In the genomic region with DNA sequence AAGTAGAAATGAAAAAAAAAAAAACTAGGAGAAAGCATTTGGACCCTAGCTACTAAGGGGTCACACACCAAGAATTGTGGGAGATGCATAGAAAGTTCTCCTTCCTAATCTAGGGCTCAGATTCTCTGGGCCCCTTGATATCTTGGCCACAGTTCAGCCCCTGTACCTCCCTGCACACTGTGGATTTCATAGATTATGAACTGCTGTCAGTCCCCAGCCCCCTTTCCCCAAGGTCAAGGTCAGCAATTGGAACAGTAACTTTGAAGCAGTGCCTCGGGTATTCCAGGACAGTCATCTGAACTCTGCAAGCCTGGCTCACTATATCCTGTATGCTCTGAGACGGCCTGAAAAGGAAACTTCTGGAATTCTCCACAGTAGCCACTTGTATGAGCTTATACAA, we compare ENCODE assay signal across 21 mouse cellular contexts.
DNase-seq lines count a peak whose midpoint lies in the region; ATAC-seq lines count a peak whose summit lies in the region.
"Had no signal": no experiment of that assay in that cellular context is flagged by ENCODE, and none has a peak within 500 bp of the region (broad histone marks: within the 10 kb centered on the region; RNA-seq: fewer than 3 reads in every experiment).

No protein-coding gene starts in this region.

- WGBS in heart, embryonic 13.5 days: 20% methylated on average over 2 of the region's 2 CpGs
- 36% methylated on average over 2 of the region's 2 CpGs for WGBS in liver, embryonic 12.5 days (ENCODE audit: insufficient replicate concordance)

- no peak for ATAC-seq in heart, embryonic 13.5 days (ENCODE audit: extremely low read depth, insufficient number of reproducible peaks, low FRiP score, low TSS enrichment)
- ATAC-seq in liver, embryonic 12.5 days: peak; percentile 67
- ATAC-seq: forebrain, embryonic 15.5 days; intestine, postnatal 0 days had no signal

- no peaks in the 10 kb centered on the region for H3K9me3 ChIP-seq in heart, embryonic 13.5 days
- H3K9me3 ChIP-seq in liver, embryonic 12.5 days (replicated peaks): no peaks in the 10 kb centered on the region
- H3K9me3 ChIP-seq: embryonic facial prominence, embryonic 13.5 days; forebrain, embryonic 15.5 days; hindbrain, embryonic 15.5 days; limb, embryonic 13.5 days; midbrain, embryonic 12.5 days; neural tube, embryonic 12.5 days had no signal

- peak overlapping the region; percentile 56; the same call in 1 of the 2 replicates for H3K27ac ChIP-seq in heart, embryonic 13.5 days (replicated peaks)
- H3K27ac ChIP-seq in liver, embryonic 12.5 days: peak overlapping the region; percentile 81
- H3K27ac ChIP-seq: embryonic facial prominence, embryonic 13.5 days; forebrain, embryonic 15.5 days; hindbrain, embryonic 15.5 days; kidney, postnatal 0 days; limb, embryonic 13.5 days; midbrain, embryonic 12.5 days; neural tube, embryonic 12.5 days; stomach, postnatal 0 days had no signal

- no peak overlapping the region for H3K4me2 ChIP-seq in heart, embryonic 13.5 days
- peak overlapping the region; percentile 39 for H3K4me2 ChIP-seq in liver, embryonic 12.5 days
- H3K4me2 ChIP-seq: embryonic facial prominence, embryonic 13.5 days; forebrain, embryonic 15.5 days; hindbrain, embryonic 15.5 days; limb, embryonic 13.5 days; midbrain, embryonic 12.5 days; neural tube, embryonic 12.5 days had no signal

- DNase-seq in heart, adult 8-10 months (ENCODE audit: low spot score): no peak
- DNase-seq in testis, postnatal 14 days (ENCODE audit: low spot score): peak; percentile 36
- DNase-seq in testis, postnatal 10 days (ENCODE audit: low spot score): no peak
- DNase-seq in embryo, embryonic 10.5 days (ENCODE audit: low spot score): no peak
- DNase-seq in cerebellum, postnatal 25 days: no peak
- DNase-seq: cerebellum, adult 8-10 months; gastrocnemius, postnatal 36 days; heart, postnatal 36 days; right cerebral cortex, postnatal 4 days; thymus, postnatal 36 days had no signal

- no peak overlapping the region for H3K4me3 ChIP-seq in heart, embryonic 13.5 days
- no peak overlapping the region for H3K4me3 ChIP-seq in liver, embryonic 12.5 days
- H3K4me3 ChIP-seq: embryonic facial prominence, embryonic 13.5 days; forebrain, embryonic 15.5 days; hindbrain, embryonic 15.5 days; limb, embryonic 13.5 days; midbrain, embryonic 12.5 days; neural tube, embryonic 12.5 days had no signal

- H3K27me3 ChIP-seq in heart, embryonic 13.5 days (replicated peaks): no peaks in the 10 kb centered on the region
- 0 out of 2 replicates have a peak, but pooled peaks cover 3% of the 10 kb centered on the region for H3K27me3 ChIP-seq in liver, embryonic 12.5 days (replicated peaks)
- H3K27me3 ChIP-seq: embryonic facial prominence, embryonic 13.5 days; forebrain, embryonic 15.5 days; hindbrain, embryonic 15.5 days; limb, embryonic 13.5 days; midbrain, embryonic 12.5 days; neural tube, embryonic 12.5 days had no signal

- peaks cover 28% of the 10 kb centered on the region for H3K4me1 ChIP-seq in heart, embryonic 13.5 days
- H3K4me1 ChIP-seq in liver, embryonic 12.5 days: peaks cover 59% of the 10 kb centered on the region
- H3K4me1 ChIP-seq: embryonic facial prominence, embryonic 13.5 days; forebrain, embryonic 15.5 days; midbrain, embryonic 12.5 days; neural tube, embryonic 12.5 days had no signal

- no peak overlapping the region for H3K9ac ChIP-seq in heart, embryonic 13.5 days
- H3K9ac ChIP-seq in liver, embryonic 12.5 days: peak overlapping the region; percentile 45; the same call in 1 of the 2 replicates
- H3K9ac ChIP-seq: embryonic facial prominence, embryonic 13.5 days; forebrain, embryonic 15.5 days; hindbrain, embryonic 15.5 days; limb, embryonic 13.5 days; midbrain, embryonic 12.5 days; neural tube, embryonic 12.5 days had no signal

- no peaks in the 10 kb centered on the region for H3K36me3 ChIP-seq in heart, embryonic 13.5 days
- H3K36me3 ChIP-seq in liver, embryonic 12.5 days: no peaks in the 10 kb centered on the region
- H3K36me3 ChIP-seq: embryonic facial prominence, embryonic 13.5 days; forebrain, embryonic 15.5 days; hindbrain, embryonic 15.5 days; limb, embryonic 13.5 days; midbrain, embryonic 12.5 days; neural tube, embryonic 12.5 days had no signal
